Mouse (Mus musculus) small intestine, adult 2 months (tissue): Measurements from ENCODE around the gene Sh3tc1.

Source experiments
- CTCF ChIP-seq: fragments of 200-500 bp; IDR thresholded peaks from 2 replicates; pipeline ENCODE4 v1.5.1; 2012; ENCODE audit warnings: low read depth, mild to moderate bottlenecking, control low read depth, inconsistent platforms, low read length, moderate library complexity, mixed read lengths; ENCODE audit not compliant: insufficient replicate concordance, insufficient read length; ENCODE audit errors: extremely low read depth
- POLR2A ChIP-seq: fragments of 200-500 bp; IDR thresholded peaks from 2 replicates; pipeline ENCODE4 v1.6.1; 2012; ENCODE audit warnings: low read depth, mild to moderate bottlenecking, control low read depth, inconsistent platforms, low read length, moderate library complexity

DNA sequence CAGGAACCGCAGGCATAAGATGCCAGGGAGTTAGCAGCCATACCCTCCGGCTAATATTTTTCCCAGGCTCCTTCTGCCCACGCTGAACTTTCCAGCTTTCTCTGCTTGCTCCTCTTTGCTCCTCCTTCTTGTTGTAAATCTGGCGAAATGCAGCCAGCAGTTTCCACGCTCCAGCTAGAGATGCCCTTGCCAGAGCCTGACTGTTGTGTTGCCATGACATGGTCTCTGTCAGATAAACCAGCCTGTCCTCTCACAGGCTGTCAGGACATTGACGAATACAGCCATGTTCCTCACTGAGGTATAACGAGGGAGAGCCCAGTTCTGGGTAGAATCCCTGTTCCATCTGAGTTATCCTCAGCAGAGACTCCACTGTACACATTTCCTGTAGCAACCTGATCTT is 29.2 kb upstream of the Sh3tc1 start:
- TF ChIP-seq CTCF (no peak), POLR2A (no peak)
